Mouse (Mus musculus): ENCODE measurements around the gene Nudcd3.

GRCm38 (mm10) chr11:6159704-6160275 is 40.4 kb downstream of the Nudcd3 start:
- TF ChIP-seq POLR2A (IDR thresholded peaks at IDR 0.05; ENCODE audit: insufficient read length, low read depth) (no peak), USF1 (IDR thresholded peaks at IDR 0.05; ENCODE audit: low read depth) (no peak), CEBPB (IDR thresholded peaks at IDR 0.05; ENCODE audit: insufficient read depth, poor library complexity, severe bottlenecking) (no peak), TCF12 (IDR thresholded peaks at IDR 0.05; ENCODE audit: insufficient read depth, poor library complexity, severe bottlenecking) (no peak), POLR2AphosphoS2 (IDR thresholded peaks at IDR 0.05; ENCODE audit: insufficient read length, low read depth) (no peak), SRF (IDR thresholded peaks at IDR 0.05; ENCODE audit: control insufficient read depth, insufficient read length, low read depth) (no peak)

Measured in myocyte (in vitro differentiated cells).